Mouse (Mus musculus) forebrain, embryonic 10.5 days (tissue): ENCODE results near the gene Vwce. TPM values are rescaled to one million over a fixed set of nuclear protein-coding genes. Genes with fewer than 3 reads are reported as not detected.

Experiments
- DNase-seq: peaks from one replicate; pipeline ENCODE4 v3.0.0-alpha.2; 2017; ENCODE audit warnings: low spot score; ENCODE audit errors: extremely low spot score
- H3K27ac ChIP-seq: fragments of 300-500 bp; sonication (generic); 2 replicates; pipeline ENCODE4 v1.5.1; 2016; ENCODE audit warnings: mild to moderate bottlenecking
- H3K27me3 ChIP-seq: fragments of 300-500 bp; sonication (generic); 2 replicates; pipeline ENCODE4 v1.6.1; 2016; ENCODE audit warnings: mild to moderate bottlenecking; ENCODE audit not compliant: poor library complexity, severe bottlenecking
- H3K36me3 ChIP-seq: fragments of 300-500 bp; sonication (generic); replicated peaks from 2 replicates; pipeline ENCODE4 v1.6.1; 2016; ENCODE audit warnings: mild to moderate bottlenecking, moderate library complexity
- H3K4me1 ChIP-seq: fragments of 300-500 bp; sonication (generic); 2 replicates; pipeline ENCODE4 v1.6.1; 2016
- H3K4me3 ChIP-seq: fragments of 300-500 bp; sonication (generic); 2 replicates; pipeline ENCODE4 v1.5.1; 2016; ENCODE audit warnings: mild to moderate bottlenecking, moderate library complexity
- H3K9me3 ChIP-seq: fragments of 300-500 bp; sonication (generic); 2 replicates; pipeline ENCODE4 v1.6.1; 2016; ENCODE audit warnings: mild to moderate bottlenecking, moderate library complexity
- WGBS: fragments of 180-500 bp; shearing (Covaris S2); methylation state at CpG from one replicate; pipeline ENCODE4 v1.1.7; 2016; 5-methylcytosine and 5-hydroxymethylcytosine counted together
- polyA plus RNA-seq: library from polyadenylated mRNA; unstranded; fragments of >200 nt; fragmentation: Nextera tagmentation; extraction: Ambion mirVana; gene quantifications from 2 replicates; pipeline ENCODE4 v1.2.1, GENCODE M21; 2016

Gene Vwce
- polyA plus RNA-seq: 0.38 and 0.85 TPM in 2 replicates

GRCm38 (mm10) chr19:10634106-10634871 is at the start of gene Vwce:
Gene Vwce (plus strand): TSS chr19:10634213.
- H3K36me3 ChIP-seq: peaks cover 32% of the 10 kb centered on the region
- peak within 1 kb of the TSS; percentile 69 for H3K27ac ChIP-seq
- 2% methylated on average over 32 of the region's 32 CpGs for WGBS

GRCm38 (mm10) chr19:10585112-10585511 is 48.9 kb upstream of the Vwce start:
- Histone ChIP-seq H3K4me1 (peaks cover 11% of the 10 kb centered on the region), H3K4me3 (no peak overlapping the region), H3K27me3 (no peaks in the 10 kb centered on the region), H3K27ac (no peak overlapping the region), H3K9me3 (no peaks in the 10 kb centered on the region), H3K36me3 (peaks cover 15% of the 10 kb centered on the region; the same call in 1 of the 2 replicates)
- WGBS: 90% methylated on average over 8 of the region's 8 CpGs
- DNase-seq: no peak

More at GRCm38 (mm10) chr19:10634106-10634871, at the start of gene Vwce:
- no peaks in the 10 kb centered on the region for H3K9me3 ChIP-seq
- H3K27me3 ChIP-seq: peaks cover 25% of the 10 kb centered on the region
- peak within 1 kb of the TSS; percentile 50 for H3K4me3 ChIP-seq
- peaks cover 19% of the 10 kb centered on the region for H3K4me1 ChIP-seq
- peak; percentile 63 for DNase-seq

DNA sequence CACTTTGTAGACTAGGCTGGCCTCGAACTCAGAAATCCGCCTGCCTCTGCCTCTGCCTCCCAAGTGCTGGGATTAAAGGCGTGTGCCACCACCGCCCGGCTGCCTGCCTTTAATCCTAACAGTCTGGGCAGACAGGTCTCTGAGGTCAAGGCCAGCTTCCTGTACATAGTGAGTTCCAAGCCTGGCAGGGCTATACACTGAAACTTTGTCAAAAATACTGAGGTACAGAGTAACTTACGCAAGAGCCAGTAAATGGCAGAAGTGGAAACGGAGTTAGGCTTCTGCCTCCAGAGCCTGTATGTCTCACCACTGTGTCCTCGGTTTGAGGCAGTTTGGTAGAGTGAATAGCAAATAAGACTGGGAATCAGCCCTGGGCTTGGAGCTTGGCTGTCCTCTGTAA is 46.8 kb upstream of the Vwce start:
- Histone ChIP-seq H3K27me3 (no peaks in the 10 kb centered on the region), H3K9me3 (no peaks in the 10 kb centered on the region), H3K36me3 (peaks cover 21% of the 10 kb centered on the region), H3K27ac (no peak overlapping the region), H3K4me3 (no peak overlapping the region), H3K4me1 (peaks cover 11% of the 10 kb centered on the region)
- 84% methylated on average over 7 of the region's 8 CpGs for WGBS
- DNase-seq: no peak

DNA sequence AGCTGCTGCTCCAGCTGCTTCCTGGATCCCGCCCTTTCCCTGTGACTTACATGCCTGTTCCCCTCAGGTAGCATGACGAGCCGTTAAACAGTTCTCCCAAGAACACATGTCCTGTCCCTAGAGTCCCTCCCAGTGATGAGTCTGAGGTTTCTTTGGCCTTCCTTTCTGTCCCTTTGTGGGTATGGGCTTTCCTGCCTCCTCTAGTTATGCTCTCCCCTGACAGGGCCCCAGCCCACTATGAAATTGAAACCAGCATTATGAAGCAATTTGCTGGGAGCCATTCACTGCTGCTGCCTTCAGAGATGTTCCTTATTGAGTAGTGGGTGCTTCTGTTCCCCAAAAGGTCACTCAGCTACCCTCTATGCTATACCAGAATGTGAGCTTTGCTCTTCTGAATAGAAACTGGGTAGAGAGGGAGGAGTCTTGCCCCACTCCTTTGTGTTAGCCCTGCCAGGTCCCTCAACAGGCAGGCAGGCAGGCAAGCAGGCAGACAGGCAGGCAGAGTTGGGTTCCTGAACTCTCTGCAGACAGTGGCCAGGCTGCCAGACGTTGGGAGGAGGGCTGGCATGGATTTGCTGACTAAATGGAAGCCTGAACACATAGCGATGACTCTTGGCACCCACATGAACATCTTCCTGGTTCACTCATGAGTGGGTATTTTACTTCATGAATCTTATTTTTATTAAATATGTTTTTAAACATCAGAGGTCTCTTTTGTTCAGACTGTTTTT is 44.7 kb upstream of the Vwce start:
- no peak overlapping the region for H3K4me3 ChIP-seq
- no peak for DNase-seq
- H3K27ac ChIP-seq: peak overlapping the region; percentile 52
- peaks cover 11% of the 10 kb centered on the region for H3K4me1 ChIP-seq
- 70% methylated on average over 5 of the region's 5 CpGs for WGBS
- peaks cover 38% of the 10 kb centered on the region for H3K36me3 ChIP-seq
- H3K9me3 ChIP-seq: no peaks in the 10 kb centered on the region
- no peaks in the 10 kb centered on the region for H3K27me3 ChIP-seq

DNA sequence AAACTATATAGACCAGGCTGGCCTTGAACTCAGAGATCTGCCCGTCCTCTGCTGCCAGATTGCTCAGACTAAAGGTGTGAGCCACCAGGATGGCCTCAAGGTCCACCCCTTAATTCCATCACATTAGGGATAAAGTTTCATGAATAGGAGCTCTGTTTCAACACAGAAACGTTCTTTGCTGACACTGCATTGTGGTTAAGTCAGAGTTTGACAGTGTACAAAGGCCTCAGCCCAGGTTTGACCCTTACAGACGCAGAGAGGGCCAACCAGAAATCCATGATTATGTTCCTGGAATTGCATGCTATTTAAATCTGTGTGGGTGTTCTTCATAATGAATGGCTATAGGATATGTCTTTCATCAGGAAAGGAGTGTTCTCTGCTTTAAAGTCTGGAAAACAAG is 43.7 kb upstream of the Vwce start:
- H3K9me3 ChIP-seq: no peaks in the 10 kb centered on the region
- no peak overlapping the region for H3K27ac ChIP-seq
- WGBS: 70% methylated on average over 3 of the region's 3 CpGs
- peaks cover 11% of the 10 kb centered on the region for H3K4me1 ChIP-seq
- no peaks in the 10 kb centered on the region for H3K27me3 ChIP-seq
- no peak overlapping the region for H3K4me3 ChIP-seq
- H3K36me3 ChIP-seq: peaks cover 48% of the 10 kb centered on the region
- no peak for DNase-seq

DNA sequence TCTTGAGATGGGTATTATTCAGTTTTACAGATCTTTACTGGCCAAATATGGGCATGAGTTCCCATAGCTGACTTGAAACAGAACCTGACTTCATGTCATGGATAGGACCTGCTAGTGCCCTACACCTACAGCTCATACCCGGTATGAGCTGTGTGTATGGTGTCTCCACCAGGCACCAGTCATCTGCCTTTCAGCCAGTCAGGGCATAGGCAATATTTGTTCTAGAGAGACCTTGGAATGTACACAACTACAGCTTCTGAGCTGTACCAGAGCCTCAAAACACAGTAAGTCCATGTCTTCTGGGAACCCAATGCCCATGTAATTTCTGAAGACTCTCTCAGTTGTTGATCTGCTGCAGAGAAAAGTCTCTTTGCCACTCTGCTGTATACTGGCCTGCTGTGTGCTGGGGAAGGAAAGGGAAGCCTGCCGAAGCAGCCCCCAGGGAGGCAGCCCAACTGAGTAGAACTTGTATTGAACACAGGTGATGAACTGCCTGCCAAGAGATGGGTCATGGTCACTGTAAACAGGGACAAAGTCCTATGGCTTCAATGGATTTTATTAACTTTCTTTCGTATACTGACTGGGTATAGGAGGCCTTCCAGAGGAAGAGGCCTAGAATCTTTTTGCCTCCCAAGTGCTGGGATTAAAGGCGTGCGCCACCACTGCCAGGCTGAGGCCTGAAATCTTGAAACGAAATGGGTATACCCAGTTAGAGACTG is 42.2 kb upstream of the Vwce start:
- DNase-seq: no peak
- WGBS: 94% methylated on average over 6 of the region's 6 CpGs
- H3K4me3 ChIP-seq: no peak overlapping the region
- no peaks in the 10 kb centered on the region for H3K27me3 ChIP-seq
- no peaks in the 10 kb centered on the region for H3K9me3 ChIP-seq
- H3K36me3 ChIP-seq: peaks cover 63% of the 10 kb centered on the region
- peaks cover 11% of the 10 kb centered on the region for H3K4me1 ChIP-seq
- H3K27ac ChIP-seq: no peak overlapping the region

- peaks cover 71% of the 10 kb centered on the region for H3K36me3 ChIP-seq
- no peak overlapping the region for H3K27ac ChIP-seq
- H3K4me3 ChIP-seq: no peak overlapping the region
- H3K27me3 ChIP-seq: no peaks in the 10 kb centered on the region
- WGBS: 45% methylated on average over 3 of the region's 3 CpGs
- H3K9me3 ChIP-seq: no peaks in the 10 kb centered on the region
- no peak for DNase-seq
- H3K4me1 ChIP-seq: peaks cover 11% of the 10 kb centered on the region
These were observed 35.8 kb upstream of the Vwce start for GRCm38 (mm10) chr19:10598188-10598587.

DNA sequence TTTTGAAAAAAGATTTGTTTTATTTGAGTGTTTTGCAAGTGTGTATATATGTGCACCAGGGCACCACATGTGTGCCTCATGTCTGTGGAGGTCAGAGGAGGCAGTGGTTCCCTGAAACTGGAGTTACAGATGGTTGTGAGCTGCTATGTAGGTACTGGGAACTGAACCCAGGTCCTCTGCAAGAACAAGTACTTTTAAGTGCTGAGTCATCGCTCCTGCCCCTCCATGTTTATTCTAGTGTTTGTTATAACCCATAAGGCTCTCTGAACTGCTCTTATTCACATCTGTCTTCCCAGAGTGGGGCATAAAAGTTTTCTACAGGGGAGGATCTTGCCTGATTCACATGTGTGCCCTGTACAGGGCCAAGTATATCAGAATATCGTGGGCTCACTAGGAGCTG is 34.4 kb upstream of the Vwce start:
- no peak for DNase-seq
- Histone ChIP-seq H3K27me3 (no peaks in the 10 kb centered on the region), H3K27ac (no peak overlapping the region), H3K4me1 (peaks cover 26% of the 10 kb centered on the region), H3K36me3 (peaks cover 57% of the 10 kb centered on the region), H3K4me3 (no peak overlapping the region), H3K9me3 (no peaks in the 10 kb centered on the region)
- WGBS: 97% methylated on average over 2 of the region's 2 CpGs

DNA sequence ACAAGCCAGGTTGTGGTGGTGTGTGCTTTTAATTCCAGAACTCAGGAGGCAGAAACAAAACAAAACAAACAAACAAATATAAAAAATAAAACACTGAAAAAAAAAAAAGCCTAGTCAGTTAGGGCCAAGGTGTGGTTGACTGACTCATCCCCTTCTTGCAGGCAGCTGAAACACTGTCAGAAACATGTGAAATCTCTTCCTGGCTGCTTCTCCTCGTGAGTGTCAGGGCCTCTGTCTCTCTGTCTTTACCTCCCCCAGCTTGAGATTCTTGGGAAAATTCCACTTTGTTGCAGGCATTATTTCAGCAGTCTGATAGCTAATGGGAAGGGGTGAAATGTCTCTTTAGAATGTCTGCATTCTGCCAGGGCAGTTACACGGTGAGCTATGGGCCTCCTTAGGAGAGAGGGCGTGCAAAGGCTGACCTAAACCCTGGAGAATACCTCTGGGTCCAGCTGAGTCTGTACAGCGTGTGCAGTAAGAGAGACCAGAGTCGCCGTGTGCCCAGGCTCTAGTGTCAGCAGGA is 31.7 kb upstream of the Vwce start:
- no peaks in the 10 kb centered on the region for H3K27me3 ChIP-seq
- peaks cover 46% of the 10 kb centered on the region for H3K4me1 ChIP-seq
- peak overlapping the region; percentile 96 for H3K27ac ChIP-seq
- DNase-seq: no peak
- peaks cover 37% of the 10 kb centered on the region for H3K36me3 ChIP-seq
- whole genome bisulfite sequencing: 12% methylated on average over 6 of the region's 6 CpGs
- H3K4me3 ChIP-seq: peak overlapping the region; percentile 50
- H3K9me3 ChIP-seq: no peaks in the 10 kb centered on the region

DNA sequence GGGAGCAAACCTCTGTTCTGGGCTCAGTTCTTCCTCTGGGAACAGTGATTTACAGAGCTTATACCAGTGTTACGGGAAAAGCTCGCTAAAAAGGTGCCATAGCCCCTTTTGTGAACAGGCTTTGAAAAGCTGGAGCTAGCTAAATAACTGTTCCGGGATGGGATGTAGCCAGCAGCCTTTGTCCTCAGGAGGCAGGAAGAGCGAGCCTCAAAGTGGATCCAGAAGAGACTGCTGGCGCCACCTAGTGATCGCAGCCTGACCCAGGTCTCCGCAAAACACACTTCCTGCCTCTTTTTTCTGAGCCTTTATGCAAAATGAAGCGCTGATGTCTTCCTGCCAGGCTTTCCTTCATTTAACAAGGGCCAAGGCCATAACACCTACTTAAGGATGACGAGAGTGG is 31.2 kb upstream of the Vwce start:
- peak; percentile 84 for DNase-seq
- Histone ChIP-seq H3K4me1 (peaks cover 49% of the 10 kb centered on the region), H3K27ac (peak overlapping the region; percentile 96), H3K9me3 (no peaks in the 10 kb centered on the region), H3K4me3 (peak overlapping the region; percentile 50), H3K27me3 (no peaks in the 10 kb centered on the region), H3K36me3 (peaks cover 39% of the 10 kb centered on the region)
- 3% methylated on average over 9 of the region's 9 CpGs for WGBS

DNA sequence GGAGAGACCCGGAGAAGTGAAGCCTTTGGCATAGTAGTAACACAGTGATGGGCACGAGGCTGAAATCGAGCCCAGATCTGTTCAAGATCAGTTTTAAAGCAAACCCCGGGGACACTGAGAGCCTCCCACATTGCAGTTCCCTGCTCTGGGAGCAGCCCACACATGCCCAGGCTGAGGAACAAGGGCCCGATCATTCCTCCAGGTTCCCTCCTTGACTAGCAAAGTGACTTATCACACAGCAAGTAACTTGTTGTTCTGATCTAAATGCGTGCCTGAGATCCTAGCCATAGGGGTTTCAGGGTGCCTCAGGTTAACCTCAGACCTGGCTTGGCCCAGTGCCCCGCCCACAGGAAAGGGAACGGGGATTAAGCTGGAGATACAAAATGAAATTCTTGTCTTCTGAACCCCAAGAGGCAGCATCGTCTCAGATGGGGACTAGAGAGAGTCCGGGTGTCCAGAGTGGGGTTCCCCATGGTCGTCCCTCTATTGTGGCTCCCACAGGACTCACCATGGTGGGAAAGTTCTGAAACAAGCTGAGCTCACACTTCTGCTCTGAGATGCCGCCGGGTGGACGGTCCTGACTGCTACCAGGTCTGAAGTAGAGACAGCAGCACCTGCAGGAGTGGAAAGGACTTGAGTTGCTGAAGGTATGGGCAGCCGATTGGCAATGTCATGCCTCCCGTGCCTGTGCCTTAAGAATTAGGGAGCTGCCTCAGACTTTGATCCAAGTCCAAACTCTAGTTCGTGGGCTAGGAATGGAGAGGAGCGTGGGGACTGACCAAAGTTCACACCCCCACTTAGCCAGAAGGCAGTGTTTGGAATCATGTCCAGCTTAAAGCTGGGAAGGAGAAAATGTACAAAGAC is 30.1 kb upstream of the Vwce start:
- H3K4me3 ChIP-seq: peak overlapping the region; percentile 98
- DNase-seq: no peak

GRCm38 (mm10) chr19:10604534-10604933 is 29.5 kb upstream of the Vwce start:
- no peak for DNase-seq
- Histone ChIP-seq H3K4me1 (peaks cover 54% of the 10 kb centered on the region), H3K4me3 (peak overlapping the region; percentile 98), H3K36me3 (peaks cover 40% of the 10 kb centered on the region), H3K27me3 (no peaks in the 10 kb centered on the region), H3K27ac (peak overlapping the region; percentile 96), H3K9me3 (no peaks in the 10 kb centered on the region)
- WGBS: 63% methylated on average over 3 of the region's 3 CpGs

More for the DNA sequence above, 30.1 kb upstream of the Vwce start:
- H3K4me1 ChIP-seq: peaks cover 54% of the 10 kb centered on the region
- H3K27me3 ChIP-seq: no peaks in the 10 kb centered on the region
- H3K27ac ChIP-seq: peak overlapping the region; percentile 96
- 90% methylated on average over 18 of the region's 18 CpGs for WGBS
- H3K9me3 ChIP-seq: no peaks in the 10 kb centered on the region
- H3K36me3 ChIP-seq: peaks cover 40% of the 10 kb centered on the region
